Mouse (Mus musculus): ENCODE results near the gene Wipf1. TPM values are rescaled to one million over a fixed set of nuclear protein-coding genes. Genes with fewer than 3 reads are reported as not detected.

Gene Wipf1
- polyA plus RNA-seq, 1 experiment from 2014 or later, result 9.0 TPM

DNA sequence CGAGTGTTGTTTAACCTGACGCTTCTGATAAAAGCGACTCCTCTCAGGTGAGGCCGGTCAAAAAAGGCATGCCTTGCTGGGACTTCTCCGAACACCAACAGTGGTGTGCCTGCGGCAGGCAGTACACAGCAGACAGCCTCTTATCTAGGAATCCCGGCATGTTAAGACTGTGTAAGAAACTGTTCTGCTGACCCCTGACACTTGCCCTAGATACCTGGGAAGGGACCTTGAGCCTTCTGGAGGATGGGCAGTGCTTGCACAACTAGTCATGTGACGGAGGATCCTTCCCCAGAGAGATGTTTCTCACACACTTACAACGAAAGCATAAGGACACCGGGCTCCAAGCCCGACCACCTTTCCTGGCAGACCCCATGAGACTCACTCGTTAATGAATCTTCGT is 28.7 kb downstream of the Wipf1 start:
- Histone ChIP-seq H3K4me2 (ENCODE audit: low read depth, low read length) (0 out of 2 replicates have a peak overlapping the region, but pooled peaks have one; percentile 4), H3K4me1 (ENCODE audit: control insufficient read depth, insufficient read depth, low read length) (peaks cover 17% of the 10 kb centered on the region)

GRCm38 (mm10) chr2:73498322-73498721 is 31.2 kb downstream of the Wipf1 start:
- H3K4me3 ChIP-seq (ENCODE audit: low read length), result no peak overlapping the region
- no peak overlapping the region for H3K27ac ChIP-seq (ENCODE audit: low read length)
- H3K4me2 ChIP-seq (ENCODE audit: low read depth, low read length), result no peak overlapping the region
- no peak for ATAC-seq
- H3K9me3 ChIP-seq (ENCODE audit: control insufficient read depth, low read length), result no peaks in the 10 kb centered on the region
- no peaks in the 10 kb centered on the region for H3K27me3 ChIP-seq (replicated peaks; ENCODE audit: control insufficient read depth, insufficient read depth, low read length)
- H3K4me1 ChIP-seq (ENCODE audit: control insufficient read depth, insufficient read depth, low read length), result peaks cover 21% of the 10 kb centered on the region
- no peak overlapping the region for H3K9ac ChIP-seq (ENCODE audit: low read depth, low read length)
- H3K36me3 ChIP-seq (ENCODE audit: control insufficient read depth, insufficient read depth, low read length), result no peaks in the 10 kb centered on the region; the same call in 1 of the 2 replicates

More for the DNA sequence above, 28.7 kb downstream of the Wipf1 start:
- Histone ChIP-seq H3K36me3 (ENCODE audit: control insufficient read depth, insufficient read depth, low read length) (no peaks in the 10 kb centered on the region; the same call in 1 of the 2 replicates), H3K9me3 (ENCODE audit: control insufficient read depth, low read length) (no peaks in the 10 kb centered on the region), H3K4me3 (ENCODE audit: low read length) (no peak overlapping the region), H3K27ac (ENCODE audit: low read length) (peak overlapping the region; percentile 39; the same call in 1 of the 2 replicates), H3K27me3 (replicated peaks; ENCODE audit: control insufficient read depth, insufficient read depth, low read length) (no peaks in the 10 kb centered on the region), H3K9ac (ENCODE audit: low read depth, low read length) (no peak overlapping the region)
- WGBS, result 46% methylated on average over 13 of the region's 13 CpGs
- ATAC-seq, result peak; percentile 85

DNA sequence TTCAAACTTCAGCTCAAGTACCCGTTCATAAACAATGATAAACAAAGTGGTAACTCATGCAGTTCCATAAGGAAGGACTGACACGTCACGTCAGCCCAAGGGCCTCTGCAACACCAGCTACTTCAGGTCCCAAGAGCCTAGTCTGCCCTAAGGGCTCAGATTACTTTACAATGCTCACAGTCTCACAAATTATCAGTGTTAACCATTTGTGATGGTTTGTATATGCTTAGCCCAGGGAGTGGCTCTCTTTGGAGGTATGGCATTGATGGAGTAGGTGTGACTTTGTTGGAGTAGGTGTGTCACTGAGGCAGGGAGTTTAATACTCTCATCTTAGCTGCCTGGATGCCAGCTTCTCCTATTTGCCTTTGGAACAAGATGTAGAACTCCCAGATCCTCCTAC is 32.0 kb downstream of the Wipf1 start:
- Histone ChIP-seq H3K27me3 (replicated peaks; ENCODE audit: control insufficient read depth, insufficient read depth, low read length) (no peaks in the 10 kb centered on the region), H3K4me2 (ENCODE audit: low read depth, low read length) (no peak overlapping the region), H3K36me3 (ENCODE audit: control insufficient read depth, insufficient read depth, low read length) (no peaks in the 10 kb centered on the region; the same call in 1 of the 2 replicates), H3K9me3 (ENCODE audit: control insufficient read depth, low read length) (no peaks in the 10 kb centered on the region), H3K27ac (ENCODE audit: low read length) (no peak overlapping the region), H3K4me1 (ENCODE audit: control insufficient read depth, insufficient read depth, low read length) (peaks cover 17% of the 10 kb centered on the region), H3K9ac (ENCODE audit: low read depth, low read length) (no peak overlapping the region), H3K4me3 (ENCODE audit: low read length) (no peak overlapping the region)
- peak; percentile 17; the same call in 1 of the 2 replicates for ATAC-seq
- WGBS, result 47% methylated on average over 3 of the region's 3 CpGs

DNA sequence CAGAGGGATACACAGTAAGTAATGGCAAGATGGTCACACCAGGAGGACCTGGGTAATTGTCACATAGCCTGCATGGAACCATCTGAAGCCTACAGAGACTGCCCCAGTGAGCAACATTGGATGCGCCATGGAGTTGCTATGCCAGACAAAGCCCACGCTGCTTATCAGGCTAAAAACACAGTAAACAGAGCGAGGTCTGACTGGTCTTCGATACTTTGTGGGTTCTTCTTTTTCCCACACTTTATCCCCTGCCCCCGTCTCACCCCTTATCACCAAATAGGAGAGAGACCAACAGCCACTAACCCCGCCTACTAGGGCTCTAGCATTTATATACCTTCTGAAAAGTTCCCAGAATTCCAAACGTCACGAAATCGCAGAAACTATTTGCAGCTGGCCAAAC is 32.6 kb downstream of the Wipf1 start:
- 87% methylated on average over 9 of the region's 9 CpGs for WGBS
- H3K27ac ChIP-seq (ENCODE audit: low read length), result 0 out of 2 replicates have a peak overlapping the region, but pooled peaks have one; percentile 7

GRCm38 (mm10) chr2:73496329-73496685 is 33.2 kb downstream of the Wipf1 start:
- no peak overlapping the region for H3K4me2 ChIP-seq (ENCODE audit: low read depth, low read length)
- WGBS, result 43% methylated on average over 4 of the region's 4 CpGs

More for the DNA sequence above, 32.6 kb downstream of the Wipf1 start:
- peaks cover 17% of the 10 kb centered on the region for H3K4me1 ChIP-seq (ENCODE audit: control insufficient read depth, insufficient read depth, low read length)
- no peak overlapping the region for H3K9ac ChIP-seq (ENCODE audit: low read depth, low read length)
- H3K9me3 ChIP-seq (ENCODE audit: control insufficient read depth, low read length), result no peaks in the 10 kb centered on the region
- H3K36me3 ChIP-seq (ENCODE audit: control insufficient read depth, insufficient read depth, low read length), result no peaks in the 10 kb centered on the region; the same call in 1 of the 2 replicates
- no peak overlapping the region for H3K4me3 ChIP-seq (ENCODE audit: low read length)
- ATAC-seq, result no peak
- no peaks in the 10 kb centered on the region for H3K27me3 ChIP-seq (replicated peaks; ENCODE audit: control insufficient read depth, insufficient read depth, low read length)
- H3K4me2 ChIP-seq (ENCODE audit: low read depth, low read length), result no peak overlapping the region

GRCm38 (mm10) chr2:73495617-73496328 is 33.8 kb downstream of the Wipf1 start:
- H3K36me3 ChIP-seq (ENCODE audit: control insufficient read depth, insufficient read depth, low read length), result no peaks in the 10 kb centered on the region
- H3K27ac ChIP-seq (ENCODE audit: low read length), result peak overlapping the region; percentile 29
- no peaks in the 10 kb centered on the region for H3K9me3 ChIP-seq (ENCODE audit: control insufficient read depth, low read length)
- WGBS, result 30% methylated on average over 16 of the region's 16 CpGs
- H3K27me3 ChIP-seq (replicated peaks; ENCODE audit: control insufficient read depth, insufficient read depth, low read length), result no peaks in the 10 kb centered on the region
- peak overlapping the region; percentile 21; the same call in 1 of the 2 replicates for H3K9ac ChIP-seq (ENCODE audit: low read depth, low read length)
- H3K4me2 ChIP-seq (ENCODE audit: low read depth, low read length), result peak overlapping the region; percentile 6; the same call in 1 of the 2 replicates
- peaks cover 25% of the 10 kb centered on the region for H3K4me1 ChIP-seq (ENCODE audit: control insufficient read depth, insufficient read depth, low read length)
- no peak overlapping the region for H3K4me3 ChIP-seq (ENCODE audit: low read length)
- peak; percentile 49 for ATAC-seq

More at GRCm38 (mm10) chr2:73496329-73496685, 33.2 kb downstream of the Wipf1 start:
- H3K36me3 ChIP-seq (ENCODE audit: control insufficient read depth, insufficient read depth, low read length), result no peaks in the 10 kb centered on the region
- peak overlapping the region; percentile 29 for H3K27ac ChIP-seq (ENCODE audit: low read length)
- ATAC-seq, result peak; percentile 26; the same call in 1 of the 2 replicates
- no peak overlapping the region for H3K9ac ChIP-seq (ENCODE audit: low read depth, low read length)
- H3K9me3 ChIP-seq (ENCODE audit: control insufficient read depth, low read length), result no peaks in the 10 kb centered on the region
- no peak overlapping the region for H3K4me3 ChIP-seq (ENCODE audit: low read length)
- H3K27me3 ChIP-seq (replicated peaks; ENCODE audit: control insufficient read depth, insufficient read depth, low read length), result no peaks in the 10 kb centered on the region
- H3K4me1 ChIP-seq (ENCODE audit: control insufficient read depth, insufficient read depth, low read length), result peaks cover 24% of the 10 kb centered on the region

- ATAC-seq, result no peak
- no peak overlapping the region for H3K9ac ChIP-seq (ENCODE audit: low read depth, low read length)
- no peak overlapping the region for H3K27ac ChIP-seq (ENCODE audit: low read length)
Measured at GRCm38 (mm10) chr2:73493517-73493916, 36.0 kb downstream of the Wipf1 start.

DNA sequence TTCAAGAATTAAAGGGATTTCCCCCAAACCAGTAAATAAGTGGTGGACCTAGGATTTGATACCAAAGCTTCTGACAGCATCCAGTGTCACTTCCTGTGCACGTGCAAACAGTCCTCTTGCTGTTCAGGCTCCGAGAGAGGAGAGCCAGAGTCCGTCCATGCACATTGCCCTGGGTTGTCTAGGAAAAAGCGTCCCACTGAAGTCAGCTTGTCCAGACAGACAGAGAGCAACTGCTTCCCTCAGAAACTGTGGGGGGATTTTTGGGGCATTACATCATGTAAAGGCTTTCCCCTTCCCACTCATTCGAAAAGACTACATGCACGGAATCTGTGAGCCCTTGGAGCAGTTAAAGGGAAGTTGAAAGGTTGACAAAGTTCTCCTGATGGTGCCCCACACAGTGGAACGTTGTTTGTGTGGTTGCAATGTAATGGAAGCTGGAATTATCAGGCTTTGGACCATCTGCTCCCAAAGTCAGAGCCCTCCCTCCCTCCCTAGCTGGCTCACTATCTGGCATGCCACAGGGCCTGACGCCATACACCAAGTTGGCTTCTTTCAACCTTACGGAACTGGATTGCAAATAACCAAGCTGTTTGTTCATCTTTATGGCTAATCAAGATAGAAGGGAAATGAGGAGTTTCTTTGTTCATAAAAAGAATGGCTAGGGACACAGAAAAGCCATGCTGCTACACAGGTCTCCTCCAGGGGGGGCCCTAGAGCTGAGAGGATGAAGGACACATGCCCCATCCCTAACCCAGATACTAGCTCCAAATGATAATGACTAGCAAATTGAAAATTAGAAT is 37.9 kb downstream of the Wipf1 start:
- peak; percentile 45 for ATAC-seq
- Histone ChIP-seq H3K4me2 (ENCODE audit: low read depth, low read length) (no peak overlapping the region), H3K9ac (ENCODE audit: low read depth, low read length) (no peak overlapping the region), H3K4me3 (ENCODE audit: low read length) (no peak overlapping the region), H3K27ac (ENCODE audit: low read length) (peak overlapping the region; percentile 33), H3K4me1 (ENCODE audit: control insufficient read depth, insufficient read depth, low read length) (peaks cover 29% of the 10 kb centered on the region), H3K27me3 (replicated peaks; ENCODE audit: control insufficient read depth, insufficient read depth, low read length) (no peaks in the 10 kb centered on the region), H3K9me3 (ENCODE audit: control insufficient read depth, low read length) (no peaks in the 10 kb centered on the region), H3K36me3 (ENCODE audit: control insufficient read depth, insufficient read depth, low read length) (no peaks in the 10 kb centered on the region)
- WGBS, result 43% methylated on average over 9 of the region's 9 CpGs

More at GRCm38 (mm10) chr2:73493517-73493916, 36.0 kb downstream of the Wipf1 start:
- peaks cover 31% of the 10 kb centered on the region for H3K4me1 ChIP-seq (ENCODE audit: control insufficient read depth, insufficient read depth, low read length)
- 61% methylated on average over 3 of the region's 3 CpGs for WGBS
- H3K4me3 ChIP-seq (ENCODE audit: low read length), result no peak overlapping the region
- H3K4me2 ChIP-seq (ENCODE audit: low read depth, low read length), result no peak overlapping the region
- H3K36me3 ChIP-seq (ENCODE audit: control insufficient read depth, insufficient read depth, low read length), result no peaks in the 10 kb centered on the region
- H3K27me3 ChIP-seq (replicated peaks; ENCODE audit: control insufficient read depth, insufficient read depth, low read length), result no peaks in the 10 kb centered on the region
- H3K9me3 ChIP-seq (ENCODE audit: control insufficient read depth, low read length), result no peaks in the 10 kb centered on the region

DNA sequence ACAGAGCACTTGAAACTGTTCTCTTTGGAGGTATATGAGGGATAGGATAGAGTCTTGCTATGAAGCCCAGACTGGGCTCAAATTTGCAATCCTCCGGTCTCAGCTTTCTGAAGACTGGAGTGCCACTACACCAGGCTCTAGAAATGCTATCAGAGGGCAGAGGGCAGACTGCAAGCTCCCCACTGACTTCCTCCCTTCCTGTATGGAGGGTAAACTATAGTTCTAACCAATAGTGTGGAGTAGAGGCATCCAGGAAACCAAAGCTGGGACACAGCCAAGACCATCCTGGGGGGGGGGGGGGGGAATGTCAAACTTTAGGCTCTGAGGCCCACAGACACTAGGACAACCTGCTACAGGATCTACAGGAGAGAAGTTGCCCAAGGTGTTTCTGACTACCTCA is 39.1 kb downstream of the Wipf1 start:
- no peak overlapping the region for H3K4me3 ChIP-seq (ENCODE audit: low read length)
- no peak overlapping the region for H3K4me2 ChIP-seq (ENCODE audit: low read depth, low read length)
- H3K36me3 ChIP-seq (ENCODE audit: control insufficient read depth, insufficient read depth, low read length), result no peaks in the 10 kb centered on the region
- no peaks in the 10 kb centered on the region for H3K27me3 ChIP-seq (replicated peaks; ENCODE audit: control insufficient read depth, insufficient read depth, low read length)
- H3K4me1 ChIP-seq (ENCODE audit: control insufficient read depth, insufficient read depth, low read length), result peaks cover 29% of the 10 kb centered on the region
- ATAC-seq, result no peak; the same call in 1 of the 2 replicates
- no peaks in the 10 kb centered on the region for H3K9me3 ChIP-seq (ENCODE audit: control insufficient read depth, low read length)
- WGBS, result 82% methylated on average over 1 of the region's 1 CpGs
- H3K27ac ChIP-seq (ENCODE audit: low read length), result no peak overlapping the region
- no peak overlapping the region for H3K9ac ChIP-seq (ENCODE audit: low read depth, low read length)

Measured in intestine, embryonic 16.5 days (tissue).